Mouse (Mus musculus): ENCODE measurements at regions not wholly inside any gene's neighbourhood (a gene's known extent, or its start where the extent isn't known, plus 50 kb on each side); places are given as distances from the start of the nearest gene placed in this dataset.

GRCm38 (mm10) chr4:154726636-154727045 is 59.0 kb upstream of the Actrt2 start:
- DNase-seq (ENCODE audit: low read depth), result no peak

GRCm38 (mm10) chr4:154727945-154728344 is 60.3 kb upstream of the Actrt2 start:
- DNase-seq (ENCODE audit: low read depth), result no peak

GRCm38 (mm10) chr4:154730646-154731045 is 63.0 kb upstream of the Actrt2 start:
- DNase-seq (ENCODE audit: low read depth), result no peak

- no peak for DNase-seq (ENCODE audit: low read depth)
Observed at GRCm38 (mm10) chr4:154731345-154731744, 63.7 kb upstream of the Actrt2 start.

GRCm38 (mm10) chr4:154736071-154736470 is 68.4 kb upstream of the Actrt2 start:
- DNase-seq (ENCODE audit: low read depth), result no peak

GRCm38 (mm10) chr4:154741123-154741890 is 73.6 kb upstream of the Actrt2 start:
- no peak for DNase-seq (ENCODE audit: low read depth)

- DNase-seq (ENCODE audit: low read depth), result no peak
Observed at GRCm38 (mm10) chr4:154746323-154747005, 78.8 kb upstream of the Actrt2 start.

GRCm38 (mm10) chr4:154747006-154747343 is 79.3 kb upstream of the Actrt2 start:
- no peak for DNase-seq (ENCODE audit: low read depth)

GRCm38 (mm10) chr4:154749160-154749559 is 81.5 kb upstream of the Actrt2 start:
- DNase-seq (ENCODE audit: low read depth), result peak; percentile 11

- DNase-seq (ENCODE audit: low read depth), result no peak
Observed at GRCm38 (mm10) chr4:154749996-154750395, 82.3 kb upstream of the Actrt2 start.

GRCm38 (mm10) chr4:154750440-154751107 is 82.9 kb upstream of the Actrt2 start:
- no peak for DNase-seq (ENCODE audit: low read depth)

GRCm38 (mm10) chr4:154754445-154754844 is 82.8 kb upstream of the Ttc34 start:
- DNase-seq (ENCODE audit: low read depth), result no peak

GRCm38 (mm10) chr4:154756740-154757446 is 80.4 kb upstream of the Ttc34 start:
- DNase-seq (ENCODE audit: low read depth), result no peak

- DNase-seq (ENCODE audit: low read depth), result no peak
Observed at GRCm38 (mm10) chr4:154759881-154760280, 77.4 kb upstream of the Ttc34 start.

GRCm38 (mm10) chr4:154764238-154764637 is 73.0 kb upstream of the Ttc34 start:
- DNase-seq (ENCODE audit: low read depth), result no peak

GRCm38 (mm10) chr4:154766158-154766557 is 71.1 kb upstream of the Ttc34 start:
- no peak for DNase-seq (ENCODE audit: low read depth)

- no peak for DNase-seq (ENCODE audit: low read depth)
Observed at GRCm38 (mm10) chr4:154771330-154772076, 65.8 kb upstream of the Ttc34 start.

GRCm38 (mm10) chr4:154772077-154772462 is 65.2 kb upstream of the Ttc34 start:
- no peak for DNase-seq (ENCODE audit: low read depth)

- DNase-seq (ENCODE audit: low read depth), result no peak
Observed at GRCm38 (mm10) chr4:154773830-154774229, 63.4 kb upstream of the Ttc34 start.

GRCm38 (mm10) chr4:154774332-154774731 is 62.9 kb upstream of the Ttc34 start:
- DNase-seq (ENCODE audit: low read depth), result no peak

GRCm38 (mm10) chr4:154778818-154779217 is 58.4 kb upstream of the Ttc34 start:
- no peak for DNase-seq (ENCODE audit: low read depth)

- DNase-seq (ENCODE audit: low read depth), result no peak
Observed at GRCm38 (mm10) chr4:154781391-154781790, 55.9 kb upstream of the Ttc34 start.

Data from c-Kit-positive CD71-positive TER-119-negative erythroid progenitor cells, embryonic 14.5 days (primary cell).